Mouse (Mus musculus) midbrain, embryonic 10.5 days (tissue): ENCODE measurements at regions not wholly inside any gene's neighbourhood (a gene's known extent, or its start where the extent isn't known, plus 50 kb on each side); places are given as distances from the start of the nearest gene placed in this dataset.

ENCODE experiments used
- DNase-seq: peaks from one replicate; pipeline ENCODE4 v3.0.0-alpha.2; 2017; ENCODE audit warnings: low spot score
- H3K27ac ChIP-seq: fragments of 300-500 bp; sonication (generic); replicated peaks from 2 replicates; pipeline ENCODE4 v1.5.1; 2016; ENCODE audit warnings: mild to moderate bottlenecking
- H3K27me3 ChIP-seq: fragments of 300-500 bp; sonication (generic); 2 replicates; pipeline ENCODE4 v1.6.1; 2016; ENCODE audit warnings: low read depth, mild to moderate bottlenecking; ENCODE audit not compliant: poor library complexity, severe bottlenecking
- H3K36me3 ChIP-seq: fragments of 300-500 bp; sonication (generic); 2 replicates; pipeline ENCODE4 v1.6.1; 2016; ENCODE audit warnings: mild to moderate bottlenecking, moderate library complexity
- H3K4me1 ChIP-seq: fragments of 300-500 bp; sonication (generic); 2 replicates; pipeline ENCODE4 v1.6.1; 2016
- H3K4me3 ChIP-seq: fragments of 300-500 bp; sonication (generic); 2 replicates; pipeline ENCODE4 v1.5.1; 2016; ENCODE audit warnings: mild to moderate bottlenecking, moderate library complexity
- H3K9me3 ChIP-seq: fragments of 300-500 bp; sonication (generic); replicated peaks from 2 replicates; pipeline ENCODE4 v1.6.1; 2016; ENCODE audit warnings: mild to moderate bottlenecking
- WGBS: fragments of 180-500 bp; shearing (Covaris S2); methylation state at CpG from one replicate; pipeline ENCODE4 v1.1.7; 2016; 5-methylcytosine and 5-hydroxymethylcytosine counted together

DNA sequence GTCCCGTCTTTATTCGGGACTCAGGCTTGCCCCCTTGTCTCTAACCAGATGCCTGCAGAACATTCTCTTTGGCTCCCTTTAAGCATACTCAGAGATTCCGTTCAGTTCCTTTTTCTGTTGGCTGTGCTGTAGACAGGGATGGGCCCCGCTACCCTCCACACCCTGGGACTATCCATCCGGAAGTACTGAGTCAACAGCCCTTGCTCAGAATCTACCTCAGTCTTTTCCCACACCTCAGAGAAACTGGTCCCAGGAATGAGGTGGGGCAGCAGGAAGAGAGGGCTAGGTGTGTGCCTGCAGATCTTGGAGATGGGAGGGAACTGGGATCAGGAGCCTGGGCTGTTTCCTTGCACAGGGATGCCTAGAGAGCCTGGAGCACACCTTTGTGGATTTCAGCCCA, 186.1 kb upstream of the Rreb1 start:
- H3K27me3 ChIP-seq: no peaks in the 10 kb centered on the region
- H3K4me1 ChIP-seq: peaks cover 5% of the 10 kb centered on the region; the same call in 1 of the 2 replicates
- no peaks in the 10 kb centered on the region for H3K9me3 ChIP-seq
- DNase-seq: no peak
- WGBS: 83% methylated on average over 5 of the region's 5 CpGs
- no peaks in the 10 kb centered on the region for H3K36me3 ChIP-seq
- no peak overlapping the region for H3K27ac ChIP-seq
- H3K4me3 ChIP-seq: no peak overlapping the region

DNA sequence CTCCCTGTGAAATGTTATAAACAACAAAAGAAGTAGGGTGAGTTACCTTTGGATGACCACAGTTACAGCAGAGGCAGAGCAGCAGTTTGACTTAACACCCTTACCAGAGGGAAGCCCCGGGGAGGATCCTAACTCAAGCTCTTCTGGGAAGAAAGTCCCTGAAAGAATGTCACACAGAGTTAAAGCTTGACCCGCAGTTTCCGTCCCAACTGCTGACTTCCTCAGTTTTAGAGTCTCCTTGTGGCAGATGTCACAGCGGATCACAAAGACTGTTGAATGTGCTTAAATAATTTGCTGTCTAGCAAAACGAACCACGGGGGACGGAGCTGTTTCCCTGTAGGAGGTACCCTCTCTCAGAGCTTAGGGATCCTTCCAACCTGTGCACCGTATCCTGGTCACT, 183.0 kb upstream of the Rreb1 start:
- Histone ChIP-seq H3K36me3 (no peaks in the 10 kb centered on the region), H3K27me3 (no peaks in the 10 kb centered on the region), H3K27ac (no peak overlapping the region), H3K4me1 (peaks cover 5% of the 10 kb centered on the region; the same call in 1 of the 2 replicates), H3K4me3 (no peak overlapping the region), H3K9me3 (no peaks in the 10 kb centered on the region)
- WGBS: 45% methylated on average over 8 of the region's 8 CpGs
- no peak for DNase-seq

DNA sequence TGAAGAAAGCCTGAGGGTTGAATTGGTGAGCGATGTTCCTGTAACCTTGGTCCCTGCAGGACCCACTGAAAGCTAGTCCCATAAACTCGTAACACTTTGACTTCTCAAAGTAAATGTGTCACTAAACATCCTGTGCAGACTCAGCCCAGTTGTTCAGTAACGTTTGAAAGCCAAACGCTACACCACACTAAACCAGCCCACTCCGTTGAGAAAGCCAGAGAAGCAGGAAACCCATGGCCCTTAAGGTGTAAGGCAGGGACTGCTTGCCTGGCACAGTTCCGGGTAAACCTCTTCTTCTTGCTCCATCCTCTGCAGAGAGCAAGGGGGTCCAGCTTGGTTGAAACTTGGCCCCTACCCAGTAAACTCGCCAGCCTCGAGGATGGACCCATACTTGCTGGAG, 180.6 kb upstream of the Rreb1 start:
- H3K4me1 ChIP-seq: no peaks in the 10 kb centered on the region
- H3K27ac ChIP-seq: no peak overlapping the region
- no peaks in the 10 kb centered on the region for H3K27me3 ChIP-seq
- no peak for DNase-seq
- no peaks in the 10 kb centered on the region for H3K9me3 ChIP-seq
- H3K36me3 ChIP-seq: no peaks in the 10 kb centered on the region
- WGBS: 83% methylated on average over 8 of the region's 8 CpGs
- H3K4me3 ChIP-seq: no peak overlapping the region

DNA sequence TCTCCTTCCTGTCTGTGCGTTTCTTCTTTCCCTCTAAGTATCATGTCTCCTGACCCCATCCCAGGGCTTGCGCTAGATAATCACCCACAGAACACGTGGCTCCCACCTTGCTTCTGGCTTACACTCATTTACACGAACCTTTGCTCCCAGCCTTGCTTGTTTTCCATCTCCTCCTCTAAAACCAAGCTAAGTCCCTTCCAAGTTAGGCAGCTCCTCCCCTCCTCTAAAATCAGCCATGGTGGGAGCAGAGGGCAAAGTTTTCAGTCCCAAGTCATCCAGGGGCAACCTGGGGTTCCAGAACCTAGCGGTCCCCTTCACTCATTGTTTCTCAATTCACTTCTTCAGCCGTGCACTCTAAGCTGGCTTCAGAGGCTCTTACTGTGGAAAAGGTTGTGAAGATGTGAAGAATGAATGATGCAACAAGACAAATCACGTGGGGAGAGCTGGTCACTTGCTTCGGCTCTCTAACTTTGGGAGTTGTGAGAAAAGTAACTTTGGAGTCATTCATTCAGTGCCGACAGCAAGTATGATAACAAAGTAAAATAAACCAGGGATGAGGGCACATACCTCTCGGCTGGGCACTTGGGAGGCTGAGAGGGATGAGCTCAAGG, 179.9 kb upstream of the Rreb1 start:
- no peak overlapping the region for H3K4me3 ChIP-seq
- H3K27ac ChIP-seq: no peak overlapping the region
- H3K9me3 ChIP-seq: no peaks in the 10 kb centered on the region
- WGBS: 85% methylated on average over 10 of the region's 10 CpGs
- no peaks in the 10 kb centered on the region for H3K4me1 ChIP-seq
- no peak for DNase-seq
- no peaks in the 10 kb centered on the region for H3K36me3 ChIP-seq
- H3K27me3 ChIP-seq: no peaks in the 10 kb centered on the region

DNA sequence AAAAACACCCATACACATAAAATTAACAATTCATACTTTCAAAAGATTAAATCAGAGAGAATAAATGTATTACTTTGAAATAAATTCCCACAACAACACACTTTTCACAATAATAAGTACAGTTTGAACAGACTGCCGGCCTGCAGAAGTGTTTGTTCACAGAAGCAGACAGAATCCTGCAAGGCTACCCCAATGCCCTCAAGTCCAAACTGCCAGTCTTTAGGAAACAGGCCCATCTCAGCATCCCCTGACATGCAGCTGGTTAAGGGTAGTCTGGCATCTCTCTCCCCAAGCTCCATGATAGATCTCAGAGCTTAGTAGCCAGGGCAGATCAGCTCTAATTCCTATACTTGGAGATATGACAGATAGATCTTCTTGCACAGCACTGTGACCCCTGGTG, 178.5 kb upstream of the Rreb1 start:
- DNase-seq: no peak
- no peaks in the 10 kb centered on the region for H3K36me3 ChIP-seq
- no peak overlapping the region for H3K4me3 ChIP-seq
- H3K27me3 ChIP-seq: no peaks in the 10 kb centered on the region
- no peaks in the 10 kb centered on the region for H3K4me1 ChIP-seq
- no peak overlapping the region for H3K27ac ChIP-seq
- 100% methylated on average over 1 of the region's 1 CpGs for WGBS
- H3K9me3 ChIP-seq: no peaks in the 10 kb centered on the region

DNA sequence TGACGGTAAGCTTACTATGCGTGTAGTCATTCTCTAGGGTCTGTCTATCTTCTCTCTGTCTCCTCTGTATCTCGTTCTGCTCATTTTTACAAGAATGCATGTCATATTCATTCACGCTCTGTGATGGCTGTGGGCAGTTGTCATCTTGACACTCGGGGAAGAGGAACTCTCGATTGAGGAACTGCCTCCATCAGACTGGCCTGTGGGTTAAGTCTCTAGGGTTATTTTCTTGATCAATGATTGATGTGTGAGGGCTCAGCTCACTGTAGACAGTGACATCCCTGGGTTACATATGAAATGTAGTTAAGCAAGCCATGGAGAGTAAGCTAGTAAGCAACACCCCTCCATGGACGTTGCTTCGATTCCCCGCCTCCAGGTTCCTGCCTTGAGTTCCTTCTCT, 178.0 kb upstream of the Rreb1 start:
- Histone ChIP-seq H3K27ac (no peak overlapping the region), H3K4me3 (no peak overlapping the region), H3K9me3 (no peaks in the 10 kb centered on the region), H3K4me1 (no peaks in the 10 kb centered on the region), H3K27me3 (no peaks in the 10 kb centered on the region), H3K36me3 (no peaks in the 10 kb centered on the region)
- DNase-seq: no peak
- 95% methylated on average over 9 of the region's 9 CpGs for WGBS

GRCm38 (mm10) chr13:37601068-37601467, 177.1 kb upstream of the Rreb1 start:
- 81% methylated on average over 7 of the region's 7 CpGs for WGBS
- DNase-seq: no peak
- H3K4me1 ChIP-seq: no peaks in the 10 kb centered on the region

DNA sequence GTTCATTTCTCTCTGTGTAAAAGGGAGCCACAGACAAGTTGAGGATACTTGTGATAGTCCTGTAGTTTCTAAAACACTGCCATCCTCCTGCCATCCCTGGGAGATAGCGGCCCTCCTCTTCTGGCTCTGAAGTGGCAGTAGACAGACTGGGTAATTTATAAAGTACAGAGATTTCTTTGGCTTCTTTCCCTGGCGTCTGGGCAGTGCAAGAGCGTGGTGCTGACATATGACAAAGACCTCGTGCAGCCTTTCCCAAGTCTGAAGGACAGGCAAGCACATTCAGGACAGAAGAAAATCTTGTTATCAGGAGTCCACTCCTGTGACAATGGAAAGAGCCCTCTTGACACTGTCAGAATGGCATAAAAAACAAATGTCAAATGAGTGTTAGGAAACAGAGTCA, 175.9 kb upstream of the Rreb1 start:
- no peaks in the 10 kb centered on the region for H3K27me3 ChIP-seq
- H3K4me3 ChIP-seq: no peak overlapping the region
- H3K36me3 ChIP-seq: no peaks in the 10 kb centered on the region
- no peaks in the 10 kb centered on the region for H3K4me1 ChIP-seq
- H3K9me3 ChIP-seq: no peaks in the 10 kb centered on the region
- WGBS: 85% methylated on average over 4 of the region's 4 CpGs
- H3K27ac ChIP-seq: no peak overlapping the region
- no peak for DNase-seq

More at GRCm38 (mm10) chr13:37601068-37601467, 177.1 kb upstream of the Rreb1 start:
- no peaks in the 10 kb centered on the region for H3K36me3 ChIP-seq
- no peaks in the 10 kb centered on the region for H3K27me3 ChIP-seq
- H3K9me3 ChIP-seq: no peaks in the 10 kb centered on the region
- no peak overlapping the region for H3K4me3 ChIP-seq
- no peak overlapping the region for H3K27ac ChIP-seq

GRCm38 (mm10) chr13:37603226-37603994, 174.8 kb upstream of the Rreb1 start:
- Histone ChIP-seq H3K36me3 (no peaks in the 10 kb centered on the region), H3K4me3 (no peak overlapping the region), H3K9me3 (no peaks in the 10 kb centered on the region), H3K4me1 (no peaks in the 10 kb centered on the region), H3K27ac (no peak overlapping the region), H3K27me3 (no peaks in the 10 kb centered on the region)
- no peak for DNase-seq
- WGBS: 89% methylated on average over 8 of the region's 8 CpGs

DNA sequence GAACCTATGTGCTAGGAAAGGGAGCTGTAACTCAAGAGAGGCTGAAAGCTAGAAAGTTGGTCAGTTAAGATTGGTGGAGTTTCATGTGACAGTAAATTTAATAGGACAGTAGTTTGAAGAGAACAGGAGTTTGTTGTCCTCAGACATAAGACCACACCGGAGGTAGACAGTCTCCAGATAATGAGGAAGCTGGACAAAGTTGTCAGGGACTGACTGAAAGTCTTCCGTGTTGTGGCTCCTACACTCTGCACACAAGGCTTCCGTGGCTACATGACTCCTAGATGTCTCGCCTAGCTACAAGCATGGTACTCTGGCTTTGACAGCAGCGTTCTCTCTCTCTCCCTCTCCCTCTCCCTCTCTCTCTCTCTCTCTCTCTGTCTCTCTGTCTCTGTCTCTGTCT, 171.9 kb upstream of the Rreb1 start:
- H3K4me1 ChIP-seq: no peaks in the 10 kb centered on the region
- no peaks in the 10 kb centered on the region for H3K36me3 ChIP-seq
- no peaks in the 10 kb centered on the region for H3K27me3 ChIP-seq
- WGBS: 91% methylated on average over 5 of the region's 5 CpGs
- no peak for DNase-seq
- no peaks in the 10 kb centered on the region for H3K9me3 ChIP-seq
- no peak overlapping the region for H3K27ac ChIP-seq
- H3K4me3 ChIP-seq: no peak overlapping the region

DNA sequence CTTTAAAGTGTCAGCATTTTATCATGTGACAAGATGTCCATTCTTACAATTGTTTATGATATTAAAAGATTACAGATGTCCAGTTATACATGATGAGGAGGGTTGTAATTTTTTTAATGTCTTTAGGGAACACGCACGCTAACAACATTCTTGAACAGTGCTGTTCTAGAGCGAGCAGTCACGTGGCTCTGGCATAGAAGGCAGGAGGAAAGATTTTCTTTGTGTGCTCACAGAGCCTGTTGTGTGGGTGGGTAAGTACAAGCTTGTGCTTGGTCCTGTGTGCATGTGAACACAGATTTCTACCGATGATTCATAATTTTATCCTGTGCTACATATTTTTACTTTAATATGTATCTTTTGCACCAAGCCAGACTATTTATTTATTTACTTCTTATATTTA, 169.1 kb upstream of the Rreb1 start:
- H3K9me3 ChIP-seq: no peaks in the 10 kb centered on the region
- 91% methylated on average over 5 of the region's 5 CpGs for WGBS
- no peaks in the 10 kb centered on the region for H3K4me1 ChIP-seq
- H3K4me3 ChIP-seq: no peak overlapping the region
- no peaks in the 10 kb centered on the region for H3K36me3 ChIP-seq
- no peak for DNase-seq
- H3K27me3 ChIP-seq: no peaks in the 10 kb centered on the region
- H3K27ac ChIP-seq: no peak overlapping the region

DNA sequence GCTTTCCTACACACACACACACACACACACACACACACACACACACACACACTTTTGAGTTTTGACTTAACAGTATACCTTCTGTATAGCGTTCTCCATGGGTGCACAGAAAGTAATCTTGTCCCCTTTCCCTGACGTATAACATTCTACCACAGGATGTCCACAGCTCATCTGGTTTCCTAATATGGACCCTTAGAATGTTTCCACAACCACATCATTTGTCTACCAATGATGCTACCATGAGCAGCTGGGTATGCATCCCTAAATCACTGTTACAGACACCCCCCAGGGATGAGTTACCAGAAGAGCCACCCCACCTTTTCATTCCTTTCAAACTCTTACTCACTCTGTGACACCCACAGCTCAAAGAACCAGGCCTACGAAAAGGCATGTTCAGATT, 166.8 kb upstream of the Rreb1 start:
- Histone ChIP-seq H3K27ac (no peak overlapping the region), H3K9me3 (no peaks in the 10 kb centered on the region), H3K4me1 (no peaks in the 10 kb centered on the region), H3K4me3 (no peak overlapping the region), H3K27me3 (no peaks in the 10 kb centered on the region), H3K36me3 (no peaks in the 10 kb centered on the region)
- WGBS: 90% methylated on average over 3 of the region's 3 CpGs
- DNase-seq: no peak

DNA sequence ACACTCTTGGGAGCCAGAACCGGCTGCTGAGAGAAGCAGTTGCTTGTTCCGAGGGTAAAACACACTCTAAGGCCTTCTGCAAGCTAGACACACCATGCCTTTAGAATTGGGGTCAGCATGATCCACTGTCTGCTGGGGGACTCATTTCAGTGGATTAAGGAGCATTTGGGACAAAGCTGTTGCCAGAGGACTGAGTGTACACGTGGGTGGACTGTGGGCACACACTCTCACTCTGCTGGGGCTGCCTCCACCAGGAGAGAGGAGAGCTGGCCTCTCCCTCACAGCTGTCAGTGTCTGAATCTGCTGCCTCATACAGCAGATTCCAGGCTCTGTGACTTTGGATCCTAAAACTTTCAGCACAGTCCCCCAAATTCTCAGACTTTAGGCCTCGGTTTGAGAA, 161.2 kb upstream of the Rreb1 start:
- no peak for DNase-seq
- Histone ChIP-seq H3K27ac (no peak overlapping the region), H3K36me3 (no peaks in the 10 kb centered on the region), H3K4me1 (0 out of 2 replicates have a peak, but pooled peaks cover 3% of the 10 kb centered on the region), H3K27me3 (no peaks in the 10 kb centered on the region), H3K9me3 (no peaks in the 10 kb centered on the region), H3K4me3 (no peak overlapping the region)
- 85% methylated on average over 4 of the region's 4 CpGs for WGBS
